ENCODE assay signal across 9 mouse cellular contexts in the genomic region with DNA sequence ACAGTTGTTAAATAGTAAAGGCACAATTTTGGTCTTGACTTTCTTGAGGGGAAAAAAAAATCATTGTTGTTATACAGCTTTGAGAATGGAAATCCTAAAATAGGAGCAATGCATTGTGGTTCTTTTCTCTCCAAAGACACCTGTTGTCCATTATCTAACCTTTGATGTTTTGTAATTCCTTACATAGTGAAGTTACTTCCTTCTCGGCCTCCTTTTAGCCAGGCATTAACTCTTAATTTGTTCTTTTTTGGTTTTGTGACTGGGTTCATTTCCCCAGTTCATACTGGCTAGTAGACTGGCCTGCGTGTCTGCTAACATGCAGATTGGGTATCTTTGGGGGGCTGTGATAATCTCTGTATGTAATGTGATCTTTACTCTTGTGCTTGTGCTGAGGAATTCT. TPM values are rescaled to one million over a fixed set of nuclear protein-coding genes. Genes with fewer than 3 reads are reported as not detected.
DNase-seq lines count a peak whose midpoint lies in the region; ATAC-seq and TF ChIP-seq lines count a peak whose summit lies in the region.
"Had no signal": no experiment of that assay in that cellular context is flagged by ENCODE, and none has a peak within 500 bp of the region (broad histone marks: within the 10 kb centered on the region; RNA-seq: fewer than 3 reads in every experiment).

No protein-coding gene starts in this region.

- peak overlapping the region; percentile 89 for H3K4me3 ChIP-seq in lung, embryonic 14.5 days (ENCODE audit: low read depth, low read length)
- peak overlapping the region; percentile 67 for H3K4me3 ChIP-seq in embryonic facial prominence, embryonic 15.5 days (replicated peaks)
- peak overlapping the region; percentile 96 for H3K4me3 ChIP-seq in intestine, postnatal 0 days (ENCODE audit: low read depth, low read length)
- H3K4me3 ChIP-seq in neural tube, embryonic 13.5 days, result peak overlapping the region; percentile 85
- no peak overlapping the region for H3K4me3 ChIP-seq in kidney, adult 2 months (ENCODE audit: insufficient read depth, low read depth, low read length)

- no peak overlapping the region for H3K27ac ChIP-seq in lung, embryonic 14.5 days (ENCODE audit: low read depth)
- peak overlapping the region; percentile 65 for H3K27ac ChIP-seq in embryonic facial prominence, embryonic 15.5 days (replicated peaks)
- no peak overlapping the region for H3K27ac ChIP-seq in intestine, postnatal 0 days (ENCODE audit: low read depth, low read length)
- H3K27ac ChIP-seq in neural tube, embryonic 13.5 days (replicated peaks), result no peak overlapping the region
- H3K27ac ChIP-seq in kidney, adult 2 months (ENCODE audit: insufficient read depth, low read depth, low read length), result no peak overlapping the region

- H3K4me1 ChIP-seq in lung, embryonic 14.5 days (ENCODE audit: insufficient read depth), result peaks cover 20% of the 10 kb centered on the region
- H3K4me1 ChIP-seq in embryonic facial prominence, embryonic 15.5 days, result peaks cover 18% of the 10 kb centered on the region
- H3K4me1 ChIP-seq in intestine, postnatal 0 days (replicated peaks; ENCODE audit: control insufficient read depth, insufficient read depth, low read length), result 0 out of 2 replicates have a peak, but pooled peaks cover 10% of the 10 kb centered on the region
- peaks cover 29% of the 10 kb centered on the region for H3K4me1 ChIP-seq in neural tube, embryonic 13.5 days (replicated peaks)
- H3K4me1 ChIP-seq in kidney, adult 2 months (ENCODE audit: control insufficient read depth, insufficient read depth, low read length), result 0 out of 2 replicates have a peak, but pooled peaks cover 3% of the 10 kb centered on the region

- TF ChIP-seq POLR2A in kidney, adult 2 months (IDR thresholded peaks at IDR 0.05; ENCODE audit: low read depth, low read length), result no peak

- WGBS in lung, embryonic 14.5 days, result 11% methylated on average over 2 of the region's 2 CpGs
- WGBS in embryonic facial prominence, embryonic 15.5 days, result 5% methylated on average over 2 of the region's 2 CpGs
- WGBS in intestine, postnatal 0 days, result 11% methylated on average over 2 of the region's 2 CpGs
- 8% methylated on average over 2 of the region's 2 CpGs for WGBS in neural tube, embryonic 13.5 days
- 38% methylated on average over 2 of the region's 2 CpGs for WGBS in kidney, adult 2 months

- ATAC-seq in lung, embryonic 14.5 days (ENCODE audit: insufficient read depth), result no peak
- no peak for ATAC-seq in embryonic facial prominence, embryonic 15.5 days (ENCODE audit: insufficient number of reproducible peaks, low FRiP score, low TSS enrichment, low read depth)
- ATAC-seq in intestine, postnatal 0 days, result no peak
- no peak for ATAC-seq in neural tube, embryonic 13.5 days (ENCODE audit: low read depth)
- ATAC-seq in inflammation-experienced regulatory T-cells, adult 6 months, result no peak

- TF ChIP-seq CTCF in lung, embryonic 14.5 days (IDR thresholded peaks at IDR 0.05; ENCODE audit: low read depth), result no peak
- TF ChIP-seq CTCF in intestine, postnatal 0 days (IDR thresholded peaks at IDR 0.05; ENCODE audit: low read depth), result no peak
- no peak for TF ChIP-seq CTCF in kidney, adult 2 months (conservative IDR thresholded peaks at IDR 0.05; ENCODE audit: insufficient read depth, insufficient read length, low read depth, low read length)

- H3K4me2 ChIP-seq in lung, embryonic 14.5 days, result peak overlapping the region; percentile 71
- H3K4me2 ChIP-seq in embryonic facial prominence, embryonic 15.5 days (replicated peaks), result peak overlapping the region; percentile 63
- peak overlapping the region; percentile 84 for H3K4me2 ChIP-seq in intestine, postnatal 0 days (replicated peaks; ENCODE audit: low read depth)
- peak overlapping the region; percentile 90 for H3K4me2 ChIP-seq in neural tube, embryonic 13.5 days

- no peak for DNase-seq in lung, embryonic 14.5 days
- DNase-seq in lung, adult 18-20 months, result no peak
- DNase-seq in kidney, adult 2 months, result no peak
- DNase-seq in thymus, postnatal 10 days (ENCODE audit: low spot score in 2 of 2), result no peak
- DNase-seq: thymus, postnatal 36 days had no signal

- H3K36me3 ChIP-seq in lung, embryonic 14.5 days (ENCODE audit: insufficient read depth), result no peaks in the 10 kb centered on the region
- no peaks in the 10 kb centered on the region for H3K36me3 ChIP-seq in embryonic facial prominence, embryonic 15.5 days
- no peaks in the 10 kb centered on the region for H3K36me3 ChIP-seq in intestine, postnatal 0 days (ENCODE audit: control insufficient read depth, insufficient read depth)
- H3K36me3 ChIP-seq in neural tube, embryonic 13.5 days, result no peaks in the 10 kb centered on the region
- H3K36me3 ChIP-seq in kidney, adult 2 months (ENCODE audit: control insufficient read depth, insufficient read depth, low read length), result no peaks in the 10 kb centered on the region

- H3K9ac ChIP-seq in lung, embryonic 14.5 days, result peak overlapping the region; percentile 17; the same call in 1 of the 2 replicates
- H3K9ac ChIP-seq in embryonic facial prominence, embryonic 15.5 days, result no peak overlapping the region; the same call in 1 of the 2 replicates
- no peak overlapping the region for H3K9ac ChIP-seq in intestine, postnatal 0 days (ENCODE audit: low read depth, low read length)
- peak overlapping the region; percentile 41; the same call in 1 of the 2 replicates for H3K9ac ChIP-seq in neural tube, embryonic 13.5 days

- no peaks in the 10 kb centered on the region for H3K27me3 ChIP-seq in lung, embryonic 14.5 days (ENCODE audit: insufficient read depth, low read length)
- H3K27me3 ChIP-seq in embryonic facial prominence, embryonic 15.5 days, result no peaks in the 10 kb centered on the region
- H3K27me3 ChIP-seq in intestine, postnatal 0 days (replicated peaks; ENCODE audit: control insufficient read depth, insufficient read depth, low read length), result no peaks in the 10 kb centered on the region
- H3K27me3 ChIP-seq in neural tube, embryonic 13.5 days, result no peaks in the 10 kb centered on the region
- no peaks in the 10 kb centered on the region for H3K27me3 ChIP-seq in kidney, adult 2 months (replicated peaks; ENCODE audit: control insufficient read depth, insufficient read depth, low read length)

- no peaks in the 10 kb centered on the region for H3K9me3 ChIP-seq in lung, embryonic 14.5 days (ENCODE audit: low read depth, low read length)
- no peaks in the 10 kb centered on the region for H3K9me3 ChIP-seq in embryonic facial prominence, embryonic 15.5 days (replicated peaks)
- no peaks in the 10 kb centered on the region for H3K9me3 ChIP-seq in intestine, postnatal 0 days (ENCODE audit: control insufficient read depth)
- no peaks in the 10 kb centered on the region for H3K9me3 ChIP-seq in neural tube, embryonic 13.5 days

RNA-seq across cellular contexts. Expression of a gene that starts 1.7 kb away (rescaled TPM):
- 51.4 and 55.3 TPM in 2 replicates for polyA plus RNA-seq in lung, embryonic 14.5 days (2014; fragmentation: Nextera tagmentation; extraction: Ambion mirVana)
- polyA plus RNA-seq in embryonic facial prominence, embryonic 15.5 days (2015; fragmentation: Nextera tagmentation; extraction: Ambion mirVana), result 29.6 and 33.2 TPM in 2 replicates
- polyA plus RNA-seq in intestine, postnatal 0 days (2015; fragmentation: Nextera tagmentation; extraction: Ambion mirVana), result 13.2 and 15.0 TPM in 2 replicates
- 31.6 and 37.6 TPM in 2 replicates for polyA plus RNA-seq in neural tube, embryonic 13.5 days (2015; fragmentation: Nextera tagmentation; extraction: Ambion mirVana)
- polyA plus RNA-seq in kidney, adult 2 months (2012; rRNA removed), result 6.1 and 7.1 TPM in 2 replicates
- 10 to 100 TPM; 13.1 to 20.9 (median 19.4) TPM for polyA plus RNA-seq in inflammation-experienced regulatory T-cells, adult 6 months (2017; shearing (Covaris generic))

Comparison
In these comparisons a context has a peak if more than half of its experiments do, and no peak if none do; other contexts are left out.
1. H3K9ac ChIP-seq: peak in lung, embryonic 14.5 days (single experiment) and neural tube, embryonic 13.5 days (single experiment); none in embryonic facial prominence, embryonic 15.5 days (single experiment) and intestine, postnatal 0 days (single experiment).
2. Peak in every context shown above with its lines, with median percentiles within 50 percentile points of each other: H3K4me2 ChIP-seq.